Mouse (Mus musculus) hindbrain, embryonic 11.5 days (tissue): ENCODE measurements at regions not wholly inside any gene's neighbourhood (a gene's known extent, or its start where the extent isn't known, plus 50 kb on each side); places are given as distances from the start of the nearest gene placed in this dataset.

Source experiments
- ATAC-seq: fragments of 200-750 bp; cut with Nextera tagmentation; 2 replicates; pipeline ENCODE4 v1.8.0; 2017; ENCODE audit warnings: mild to moderate bottlenecking, moderate TSS enrichment, moderate library complexity; ENCODE audit not compliant: low FRiP score
- DNase-seq: peaks from one replicate; pipeline ENCODE4 v3.0.0-alpha.2; 2015; ENCODE audit warnings: low spot score
- H3K27ac ChIP-seq: fragments of 300-500 bp; sonication (generic); 2 replicates; pipeline ENCODE4 v1.5.1; 2014; ENCODE audit warnings: mild to moderate bottlenecking, low read depth, low read length
- H3K27me3 ChIP-seq: fragments of 300-500 bp; sonication (generic); 2 replicates; pipeline ENCODE4 v1.6.1; 2014; ENCODE audit warnings: mild to moderate bottlenecking, low read length, moderate library complexity, mixed read lengths; ENCODE audit not compliant: control insufficient read depth, insufficient read depth
- H3K36me3 ChIP-seq: fragments of 300-500 bp; sonication (generic); 2 replicates; pipeline ENCODE4 v1.6.1; 2014; ENCODE audit warnings: mild to moderate bottlenecking, low read length, moderate library complexity, mixed read lengths; ENCODE audit not compliant: control insufficient read depth, insufficient read depth
- H3K4me1 ChIP-seq: fragments of 300-500 bp; sonication (generic); replicated peaks from 2 replicates; pipeline ENCODE4 v1.6.1; 2014; ENCODE audit warnings: low read length, mixed read lengths; ENCODE audit not compliant: control insufficient read depth, insufficient read depth
- H3K4me2 ChIP-seq: fragments of 300-500 bp; sonication (generic); replicated peaks from 2 replicates; pipeline ENCODE4 v1.6.1; 2014; ENCODE audit warnings: mild to moderate bottlenecking, low read depth, low read length
- H3K4me3 ChIP-seq: fragments of 300-500 bp; sonication (generic); 2 replicates; pipeline ENCODE4 v1.5.1; 2014; ENCODE audit warnings: low read depth, low read length
- H3K9ac ChIP-seq: fragments of 300-500 bp; sonication (generic); 2 replicates; pipeline ENCODE4 v1.6.1; 2014; ENCODE audit warnings: low read depth, low read length
- H3K9me3 ChIP-seq: fragments of 300-500 bp; sonication (generic); 2 replicates; pipeline ENCODE4 v1.6.1; 2016; ENCODE audit warnings: low read length; ENCODE audit not compliant: control insufficient read depth
- WGBS: fragments of 180-500 bp; shearing (Covaris S2); extraction: QIAGEN DNeasy Blood & Tissue Kit; methylation state at CpG from one replicate; pipeline ENCODE4 v1.1.7; 2014; 5-methylcytosine and 5-hydroxymethylcytosine counted together

GRCm38 (mm10) chr3:49643871-49644270 is 113.3 kb downstream of the Pcdh18 start:
- no peaks in the 10 kb centered on the region for H3K27me3 ChIP-seq
- no peaks in the 10 kb centered on the region for H3K4me1 ChIP-seq
- no peaks in the 10 kb centered on the region for H3K36me3 ChIP-seq
- no peak overlapping the region for H3K9ac ChIP-seq
- H3K4me3 ChIP-seq = no peak overlapping the region
- peak; percentile 40; the same call in 1 of the 2 replicates for ATAC-seq
- no peak overlapping the region for H3K4me2 ChIP-seq
- 93% methylated on average over 8 of the region's 8 CpGs for WGBS
- no peak for DNase-seq
- H3K9me3 ChIP-seq = no peaks in the 10 kb centered on the region
- H3K27ac ChIP-seq = no peak overlapping the region

GRCm38 (mm10) chr3:49641966-49642758 is 115.0 kb downstream of the Pcdh18 start:
- Histone ChIP-seq H3K4me3 (no peak overlapping the region), H3K36me3 (no peaks in the 10 kb centered on the region), H3K4me2 (no peak overlapping the region), H3K9ac (no peak overlapping the region), H3K4me1 (no peaks in the 10 kb centered on the region), H3K27ac (no peak overlapping the region), H3K9me3 (no peaks in the 10 kb centered on the region), H3K27me3 (no peaks in the 10 kb centered on the region)
- WGBS = 53% methylated on average over 4 of the region's 4 CpGs
- DNase-seq = peak; percentile 67
- peak; percentile 80 for ATAC-seq

GRCm38 (mm10) chr3:49641411-49641810 is 115.7 kb downstream of the Pcdh18 start:
- Histone ChIP-seq H3K36me3 (no peaks in the 10 kb centered on the region), H3K4me3 (no peak overlapping the region), H3K4me1 (no peaks in the 10 kb centered on the region), H3K9ac (no peak overlapping the region), H3K27ac (no peak overlapping the region), H3K9me3 (no peaks in the 10 kb centered on the region), H3K4me2 (no peak overlapping the region), H3K27me3 (no peaks in the 10 kb centered on the region)
- ATAC-seq = no peak
- DNase-seq = peak; percentile 14
- 79% methylated on average over 1 of the region's 1 CpGs for WGBS

- Histone ChIP-seq H3K9me3 (no peaks in the 10 kb centered on the region), H3K4me1 (no peaks in the 10 kb centered on the region), H3K27ac (no peak overlapping the region), H3K9ac (no peak overlapping the region), H3K36me3 (no peaks in the 10 kb centered on the region), H3K4me3 (no peak overlapping the region), H3K27me3 (no peaks in the 10 kb centered on the region), H3K4me2 (no peak overlapping the region)
- WGBS = 89% methylated on average over 2 of the region's 2 CpGs
- ATAC-seq (no peak), DNase-seq (no peak)
These were observed 118.5 kb downstream of the Pcdh18 start for GRCm38 (mm10) chr3:49638601-49639000.

GRCm38 (mm10) chr3:49636676-49637075 is 120.4 kb downstream of the Pcdh18 start:
- Histone ChIP-seq H3K4me3 (no peak overlapping the region), H3K4me2 (no peak overlapping the region), H3K36me3 (no peaks in the 10 kb centered on the region), H3K9ac (no peak overlapping the region), H3K9me3 (no peaks in the 10 kb centered on the region), H3K27me3 (no peaks in the 10 kb centered on the region), H3K4me1 (no peaks in the 10 kb centered on the region), H3K27ac (no peak overlapping the region)
- WGBS = 68% methylated on average over 2 of the region's 2 CpGs
- no peak for ATAC-seq
- no peak for DNase-seq

- Histone ChIP-seq H3K9ac (no peak overlapping the region), H3K27ac (0 out of 2 replicates have a peak overlapping the region, but pooled peaks have one; percentile 2), H3K36me3 (no peaks in the 10 kb centered on the region), H3K9me3 (no peaks in the 10 kb centered on the region), H3K4me2 (no peak overlapping the region), H3K4me1 (no peaks in the 10 kb centered on the region), H3K4me3 (no peak overlapping the region), H3K27me3 (no peaks in the 10 kb centered on the region)
- ATAC-seq = peak; percentile 95
- DNase-seq = peak; percentile 55
- WGBS = 20% methylated on average over 9 of the region's 9 CpGs
These were observed 164.2 kb downstream of the Pcdh18 start for GRCm38 (mm10) chr3:49592706-49593451.

- Histone ChIP-seq H3K9me3 (no peaks in the 10 kb centered on the region), H3K4me1 (no peaks in the 10 kb centered on the region), H3K27ac (no peak overlapping the region), H3K27me3 (no peaks in the 10 kb centered on the region), H3K4me2 (no peak overlapping the region), H3K4me3 (no peak overlapping the region), H3K9ac (no peak overlapping the region), H3K36me3 (no peaks in the 10 kb centered on the region)
- 40% methylated on average over 2 of the region's 2 CpGs for WGBS
- DNase-seq (no peak), ATAC-seq (no peak)
These were observed 166.9 kb downstream of the Pcdh18 start for GRCm38 (mm10) chr3:49590234-49590633.

- no peak overlapping the region for H3K27ac ChIP-seq
- no peak overlapping the region for H3K4me2 ChIP-seq
- peak; percentile 40; the same call in 1 of the 2 replicates for ATAC-seq
- no peak overlapping the region for H3K4me3 ChIP-seq
- no peak overlapping the region for H3K9ac ChIP-seq
- H3K36me3 ChIP-seq = no peaks in the 10 kb centered on the region
- no peaks in the 10 kb centered on the region for H3K4me1 ChIP-seq
- WGBS = 56% methylated on average over 6 of the region's 6 CpGs
- H3K9me3 ChIP-seq = no peaks in the 10 kb centered on the region
- no peaks in the 10 kb centered on the region for H3K27me3 ChIP-seq
- DNase-seq = peak; percentile 28
These were observed 170.5 kb downstream of the Pcdh18 start for GRCm38 (mm10) chr3:49586531-49587168.
